Mouse (Mus musculus): Measurements from ENCODE around the gene Mxra8.

- TF ChIP-seq GATA1 (IDR thresholded peaks at IDR 0.05; ENCODE audit: low read length) (no peak), TAL1 (IDR thresholded peaks at IDR 0.05; ENCODE audit: low read length) (no peak)
Measured at GRCm38 (mm10) chr4:155812665-155813181, 26.8 kb upstream of the Mxra8 start.
